Mouse (Mus musculus) 416B (cell line): ENCODE results near the gene D930020B18Rik.

Source experiments
- DNase-seq: peaks from one replicate; pipeline ENCODE4 v3.0.0; 2011; ENCODE audit warnings: low read depth

D930020B18Rik gene

GRCm38 (mm10) chr10:121641272-121642053, at the start of gene D930020B18Rik:
Gene D930020B18Rik, plus strand, starts transcription at chr10:121641588.
- no peak for DNase-seq

- peak; percentile 23 for DNase-seq
These were observed 44.8 kb upstream of the D930020B18Rik start for GRCm38 (mm10) chr10:121596580-121596979.

DNA sequence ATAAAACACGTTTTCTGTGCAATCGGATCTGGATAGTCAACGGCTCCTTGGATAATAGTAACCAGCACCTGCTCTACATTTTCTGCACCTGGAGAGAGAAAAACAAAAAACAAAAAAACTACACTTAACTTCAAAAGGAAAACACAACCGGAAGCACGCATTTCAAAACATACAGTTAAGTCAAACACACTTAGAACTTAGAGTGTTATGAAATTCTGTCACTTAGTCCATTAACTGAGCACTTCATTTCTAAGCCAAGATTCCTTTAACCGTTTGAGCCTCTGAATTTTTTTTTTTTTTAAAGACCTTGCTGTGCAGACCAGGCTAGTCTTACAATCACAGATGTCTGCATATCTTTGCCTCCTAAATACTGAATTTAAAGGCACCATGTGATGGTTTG, 40.1 kb upstream of the D930020B18Rik start:
- DNase-seq, result no peak

DNA sequence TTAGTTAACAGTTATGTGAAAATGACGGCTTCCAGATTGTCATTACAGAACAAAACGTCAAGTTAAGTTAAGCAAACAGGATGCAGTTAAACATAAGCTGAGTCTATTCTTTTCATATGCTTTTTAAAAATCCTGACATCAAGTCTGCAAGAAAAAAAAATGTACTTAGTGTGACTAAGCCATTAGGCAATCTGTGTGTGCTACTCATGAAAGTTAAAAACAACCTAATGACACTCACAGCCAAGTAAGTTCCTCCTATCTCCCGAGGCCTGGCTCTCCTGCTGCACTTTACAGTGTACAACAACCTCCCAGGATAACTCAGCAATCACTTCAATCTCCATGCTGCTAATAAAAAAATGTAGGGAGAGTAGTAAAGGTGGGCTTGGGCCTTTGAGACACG, 37.8 kb upstream of the D930020B18Rik start:
- DNase-seq, result no peak

- peak; percentile 36 for DNase-seq
These were observed 36.6 kb upstream of the D930020B18Rik start for GRCm38 (mm10) chr10:121604632-121605344.

- no peak for DNase-seq
These were observed 33.2 kb upstream of the D930020B18Rik start for GRCm38 (mm10) chr10:121608177-121608576.

DNA sequence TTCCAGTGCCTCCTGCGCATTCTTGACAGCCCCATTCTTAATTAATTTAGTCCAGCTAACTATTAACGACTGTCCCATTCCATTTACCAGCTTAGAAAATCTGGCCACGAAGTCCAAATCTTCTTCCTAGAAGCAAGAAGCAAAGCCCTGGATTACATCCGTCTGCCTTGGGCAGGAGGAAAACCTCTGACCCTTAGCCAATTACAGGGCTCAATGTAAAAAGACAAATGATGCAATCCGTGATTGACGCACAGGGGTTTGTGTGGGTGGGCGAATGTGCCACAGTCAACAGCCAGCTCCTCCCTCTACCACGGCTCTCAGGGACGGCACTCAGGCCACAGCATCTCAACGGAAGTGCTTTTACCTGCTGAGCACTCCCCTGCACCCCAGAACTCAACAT, 29.8 kb upstream of the D930020B18Rik start:
- peak; percentile 32 for DNase-seq

DNA sequence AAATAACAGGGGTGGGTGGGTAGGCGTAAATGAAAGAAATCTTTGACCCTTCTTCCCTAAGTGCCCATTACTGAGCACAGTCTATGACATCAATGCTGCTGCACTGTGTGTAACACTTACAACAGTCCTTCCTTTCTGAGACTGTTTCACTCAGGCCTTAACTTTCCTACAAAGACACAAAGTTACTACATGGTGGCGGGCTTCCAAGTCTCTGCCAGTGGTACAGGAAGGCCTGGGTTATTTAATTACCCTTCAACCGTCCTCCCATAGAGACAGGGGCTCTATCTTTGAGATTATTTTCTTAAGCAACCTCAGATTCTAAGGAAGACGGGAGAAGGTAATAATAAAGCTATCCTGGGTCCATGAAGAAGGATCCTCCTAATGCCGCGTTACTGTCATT, 28.9 kb upstream of the D930020B18Rik start:
- DNase-seq, result no peak

DNA sequence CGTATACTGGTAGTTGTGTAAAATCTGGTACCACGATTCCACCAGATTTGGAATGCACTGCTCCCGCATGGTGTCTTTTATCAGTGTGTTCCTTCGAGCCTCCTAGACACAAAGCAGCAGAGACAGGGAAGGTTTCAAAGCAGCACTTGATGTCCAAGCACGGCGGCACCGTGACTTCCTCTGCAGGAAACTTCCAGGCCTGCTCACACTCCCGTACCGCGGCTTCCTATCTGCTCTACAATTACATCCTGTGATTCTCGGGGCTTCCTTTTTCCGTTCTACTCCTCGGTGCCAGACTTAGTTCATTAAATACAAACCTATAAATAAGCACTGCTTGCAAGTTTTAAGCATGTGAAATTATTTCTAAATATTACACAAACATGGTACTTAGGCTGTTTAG, 27.8 kb upstream of the D930020B18Rik start:
- DNase-seq, result no peak

DNA sequence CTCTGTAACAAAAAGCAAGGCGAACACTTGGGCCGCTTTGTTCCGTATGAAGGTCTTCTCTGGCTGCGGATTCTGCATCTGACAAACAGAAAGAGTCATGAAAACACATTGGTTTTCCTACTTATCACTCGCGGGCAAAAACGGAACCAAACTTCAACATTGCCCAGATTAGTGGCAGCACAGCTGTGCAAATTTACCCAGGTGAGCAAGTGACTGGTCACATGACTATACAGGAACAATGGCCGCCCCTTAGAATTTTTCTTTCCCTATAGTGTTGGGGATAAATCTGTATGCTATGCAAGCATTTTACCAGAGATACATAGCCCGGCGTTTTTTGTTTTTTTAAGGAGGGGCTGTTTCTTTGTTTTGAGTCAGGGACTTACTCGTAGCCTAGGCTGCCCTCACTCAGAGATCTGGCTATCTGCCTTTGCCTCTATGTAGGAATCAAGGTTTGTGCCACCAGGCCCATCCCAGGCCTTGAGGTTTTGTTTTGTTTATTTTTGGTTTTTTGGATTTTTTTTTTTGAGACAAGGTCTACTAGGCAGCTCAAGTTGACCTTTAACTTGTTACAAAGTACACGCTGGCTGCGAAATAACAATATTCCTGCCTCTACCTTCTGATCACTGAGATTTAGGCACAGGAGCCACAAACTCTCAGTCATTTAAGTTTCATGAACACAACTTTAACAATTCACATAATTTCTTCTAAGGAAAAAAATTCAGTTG, 26.1 kb upstream of the D930020B18Rik start:
- DNase-seq, result no peak

- DNase-seq, result no peak
These were observed 25.5 kb upstream of the D930020B18Rik start for GRCm38 (mm10) chr10:121615935-121616334.

DNA sequence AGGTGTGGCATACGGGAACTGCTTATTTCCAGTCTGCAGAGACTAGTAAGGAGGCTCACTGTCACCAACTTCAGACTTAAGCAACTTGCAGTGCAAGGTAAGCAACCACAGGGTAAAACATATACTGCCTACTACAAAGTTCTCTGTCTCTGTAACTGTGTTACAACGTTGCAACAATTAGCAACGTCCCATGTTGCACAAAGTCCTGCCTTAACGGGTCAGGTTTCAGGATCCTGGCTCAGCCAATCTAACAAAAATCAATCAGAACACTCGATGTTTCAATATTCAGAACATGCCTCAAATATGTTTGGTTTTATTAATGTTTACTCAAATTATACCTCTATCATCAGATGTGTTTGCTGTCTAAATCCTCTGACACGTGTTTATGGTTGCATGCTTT, 19.0 kb upstream of the D930020B18Rik start:
- DNase-seq, result no peak

- DNase-seq, result peak; percentile 45
These were observed 17.7 kb upstream of the D930020B18Rik start for GRCm38 (mm10) chr10:121623670-121624069.

DNA sequence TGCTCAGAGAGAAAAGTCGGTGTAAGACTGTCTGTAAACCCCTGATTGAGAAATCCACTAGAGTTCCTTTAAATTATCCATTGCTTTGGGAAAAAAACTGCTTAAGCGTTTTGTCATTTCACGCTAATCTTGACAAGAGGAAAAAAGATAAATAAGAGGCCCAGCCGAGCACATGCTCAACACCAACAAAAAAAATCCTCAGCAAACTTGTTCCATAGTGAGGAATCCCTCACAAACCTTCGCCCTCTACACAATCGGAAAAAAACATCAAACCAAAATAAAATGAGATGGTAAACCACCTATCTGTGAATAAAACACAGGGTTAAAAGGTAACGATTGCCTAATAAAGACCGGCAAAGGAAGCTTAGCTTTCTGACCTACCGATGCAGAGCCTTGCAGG, 16.4 kb upstream of the D930020B18Rik start:
- peak; percentile 31 for DNase-seq

- peak; percentile 70 for DNase-seq
These were observed 15.8 kb upstream of the D930020B18Rik start for GRCm38 (mm10) chr10:121625407-121626185.

DNA sequence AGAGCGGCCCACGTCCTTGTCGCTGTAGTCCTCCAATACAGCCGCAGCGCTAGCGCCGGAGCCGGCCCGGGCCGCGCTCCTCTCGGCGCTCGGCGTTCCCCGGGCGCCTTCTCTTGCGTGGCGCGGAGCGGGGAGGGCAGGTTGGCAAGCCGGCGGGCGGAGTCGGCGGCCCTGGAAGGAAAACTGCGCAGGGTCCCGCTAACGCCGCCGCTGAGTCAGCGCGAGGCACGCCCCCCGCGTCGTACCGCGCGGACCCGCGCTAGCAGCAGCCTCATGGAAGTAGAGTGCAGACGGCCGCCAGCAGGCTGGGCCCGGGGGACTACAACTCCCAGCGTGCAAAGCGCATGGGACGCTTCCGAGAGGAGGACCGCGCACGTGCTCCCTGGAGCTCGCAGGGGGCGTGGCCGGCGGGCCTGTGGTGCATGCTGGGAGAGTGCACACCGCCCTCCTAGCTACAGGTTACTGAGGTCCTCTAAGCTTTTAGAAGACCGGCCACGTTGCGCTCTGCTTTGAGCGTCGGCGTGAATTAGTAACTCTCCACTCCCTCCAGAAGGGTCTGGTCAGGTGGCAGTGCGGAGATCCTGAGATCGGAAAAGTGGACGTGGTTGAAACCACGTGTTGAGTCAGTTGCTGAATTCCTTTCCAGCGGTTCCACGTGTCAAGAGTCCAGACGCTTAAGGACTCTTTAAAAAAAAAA, 15.1 kb upstream of the D930020B18Rik start, which contains the start of gene Xpot:
TSS of gene Xpot (minus strand) at position 147 of the 697 bp plus-strand sequence.
- DNase-seq, result peak; percentile 98

GRCm38 (mm10) chr10:121627216-121627852, 14.1 kb upstream of the D930020B18Rik start:
- no peak for DNase-seq

DNA sequence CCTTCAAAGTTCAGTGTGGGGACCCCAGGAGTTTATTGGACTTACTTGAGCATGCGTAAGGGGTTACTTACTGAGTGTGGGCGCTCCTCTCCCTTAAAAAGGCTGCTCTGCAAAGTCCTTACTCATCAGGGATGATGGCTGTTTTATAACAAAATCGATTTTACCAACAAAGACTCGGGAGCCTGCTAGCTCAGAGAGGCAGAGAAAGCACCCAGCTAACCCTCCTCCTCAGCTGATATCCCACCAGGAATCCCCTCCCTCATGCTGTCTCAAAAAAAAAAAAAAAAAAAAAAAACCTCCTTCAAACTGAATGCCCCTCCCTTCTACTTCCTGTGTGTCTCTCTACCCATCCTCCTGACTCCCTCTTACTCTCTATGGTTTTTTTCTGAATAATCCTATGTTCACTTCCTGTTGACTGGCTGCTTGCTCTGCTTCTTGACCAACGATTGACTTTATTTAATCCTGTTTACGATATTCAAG, 12.8 kb upstream of the D930020B18Rik start:
- DNase-seq, result peak; percentile 42

DNA sequence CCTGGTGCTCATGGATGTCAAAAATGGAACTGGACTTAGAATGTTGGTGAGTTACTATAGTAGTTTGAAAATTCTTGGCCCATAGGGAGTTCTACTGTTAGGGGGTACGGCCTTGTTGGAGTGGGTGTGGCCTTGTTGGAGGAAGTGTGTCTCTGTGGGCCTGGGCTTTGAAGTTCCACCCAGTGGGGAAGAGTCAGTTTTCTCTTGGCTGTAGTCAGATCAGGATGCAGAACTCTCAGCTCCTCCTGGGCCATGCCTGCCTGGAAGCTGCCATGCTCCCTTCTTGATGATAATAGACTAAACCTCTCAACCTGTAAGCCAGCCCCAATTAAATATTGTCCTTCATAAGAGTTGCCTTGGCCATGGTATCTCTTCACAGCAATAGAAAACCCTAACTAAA, 7.2 kb upstream of the D930020B18Rik start:
- DNase-seq, result peak; percentile 33

DNA sequence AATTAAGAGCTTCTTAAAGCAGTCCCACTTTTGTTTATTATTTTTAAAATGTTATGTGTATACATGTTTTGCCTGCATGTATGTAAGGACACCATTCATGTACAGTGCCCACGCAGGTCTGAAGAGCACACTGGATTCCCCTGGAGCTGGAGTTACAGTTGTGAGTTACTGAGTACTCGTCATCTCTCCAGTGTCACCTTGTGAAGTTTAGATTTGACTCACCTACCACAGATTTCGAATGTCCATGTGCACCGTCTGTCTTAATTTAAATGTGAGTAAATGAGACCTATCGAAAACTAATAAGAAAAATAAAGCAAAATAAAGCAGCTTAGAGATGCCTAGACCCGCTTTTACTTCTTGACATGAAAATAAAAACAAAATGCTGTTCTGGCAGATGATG, 5.1 kb upstream of the D930020B18Rik start:
- no peak for DNase-seq

GRCm38 (mm10) chr10:121639573-121639972, 1.8 kb upstream of the D930020B18Rik start:
- no peak for DNase-seq
